Mouse (Mus musculus): ENCODE measurements at regions not wholly inside any gene's neighbourhood (a gene's known extent, or its start where the extent isn't known, plus 50 kb on each side); places are given as distances from the start of the nearest gene placed in this dataset.

- Histone ChIP-seq H3K9ac (no peak overlapping the region), H3K9me3 (replicated peaks) (no peaks in the 10 kb centered on the region), H3K27me3 (replicated peaks) (no peaks in the 10 kb centered on the region), H3K4me3 (no peak overlapping the region), H3K36me3 (no peaks in the 10 kb centered on the region), H3K4me2 (no peak overlapping the region), H3K4me1 (no peaks in the 10 kb centered on the region), H3K27ac (no peak overlapping the region)
- 66% methylated on average over 5 of the region's 5 CpGs for WGBS (ENCODE audit: insufficient replicate concordance)
- ATAC-seq, result no peak
Measured at GRCm38 (mm10) chr12:27848141-27848540, 505.8 kb upstream of the Sox11 start.

- H3K4me1 ChIP-seq, result no peaks in the 10 kb centered on the region
- WGBS (ENCODE audit: insufficient replicate concordance), result 52% methylated on average over 10 of the region's 10 CpGs
- ATAC-seq, result no peak
- H3K36me3 ChIP-seq, result no peaks in the 10 kb centered on the region
- H3K4me3 ChIP-seq, result no peak overlapping the region
- H3K27ac ChIP-seq, result no peak overlapping the region
- no peaks in the 10 kb centered on the region for H3K9me3 ChIP-seq (replicated peaks)
- H3K9ac ChIP-seq, result no peak overlapping the region
- no peaks in the 10 kb centered on the region for H3K27me3 ChIP-seq (replicated peaks)
- H3K4me2 ChIP-seq, result no peak overlapping the region
Measured at GRCm38 (mm10) chr12:27847397-27847796, 505.0 kb upstream of the Sox11 start.

- H3K27me3 ChIP-seq (replicated peaks), result no peaks in the 10 kb centered on the region
- H3K9me3 ChIP-seq (replicated peaks), result no peaks in the 10 kb centered on the region
- ATAC-seq, result no peak
- H3K27ac ChIP-seq, result no peak overlapping the region
- no peak overlapping the region for H3K9ac ChIP-seq
- H3K4me1 ChIP-seq, result no peaks in the 10 kb centered on the region
- no peak overlapping the region for H3K4me3 ChIP-seq
- no peaks in the 10 kb centered on the region for H3K36me3 ChIP-seq
- H3K4me2 ChIP-seq, result no peak overlapping the region
Measured at GRCm38 (mm10) chr12:27844958-27845357, 502.6 kb upstream of the Sox11 start.

- Histone ChIP-seq H3K36me3 (no peaks in the 10 kb centered on the region), H3K27me3 (replicated peaks) (no peaks in the 10 kb centered on the region), H3K4me2 (no peak overlapping the region), H3K4me3 (no peak overlapping the region), H3K27ac (no peak overlapping the region), H3K9ac (no peak overlapping the region), H3K4me1 (no peaks in the 10 kb centered on the region), H3K9me3 (replicated peaks) (no peaks in the 10 kb centered on the region)
- ATAC-seq, result no peak
Measured at GRCm38 (mm10) chr12:27838955-27839354, 496.6 kb upstream of the Sox11 start.

GRCm38 (mm10) chr12:27838384-27838783, 496.0 kb upstream of the Sox11 start:
- no peak overlapping the region for H3K27ac ChIP-seq
- no peak overlapping the region for H3K4me2 ChIP-seq
- WGBS (ENCODE audit: insufficient replicate concordance), result 59% methylated on average over 6 of the region's 6 CpGs
- H3K27me3 ChIP-seq (replicated peaks), result no peaks in the 10 kb centered on the region
- no peak overlapping the region for H3K4me3 ChIP-seq
- ATAC-seq, result no peak
- H3K9ac ChIP-seq, result no peak overlapping the region
- H3K4me1 ChIP-seq, result no peaks in the 10 kb centered on the region
- H3K36me3 ChIP-seq, result no peaks in the 10 kb centered on the region
- no peaks in the 10 kb centered on the region for H3K9me3 ChIP-seq (replicated peaks)

- 65% methylated on average over 5 of the region's 5 CpGs for WGBS (ENCODE audit: insufficient replicate concordance)
- H3K4me2 ChIP-seq, result no peak overlapping the region
- no peak overlapping the region for H3K9ac ChIP-seq
- no peaks in the 10 kb centered on the region for H3K27me3 ChIP-seq (replicated peaks)
- no peaks in the 10 kb centered on the region for H3K4me1 ChIP-seq
- ATAC-seq, result no peak
- no peak overlapping the region for H3K27ac ChIP-seq
- H3K4me3 ChIP-seq, result no peak overlapping the region
- no peaks in the 10 kb centered on the region for H3K36me3 ChIP-seq
- H3K9me3 ChIP-seq (replicated peaks), result no peaks in the 10 kb centered on the region
Measured at GRCm38 (mm10) chr12:27826208-27826607, 483.8 kb upstream of the Sox11 start.

GRCm38 (mm10) chr12:27823392-27823791, 481.0 kb upstream of the Sox11 start:
- H3K27ac ChIP-seq, result no peak overlapping the region
- no peaks in the 10 kb centered on the region for H3K36me3 ChIP-seq
- H3K4me3 ChIP-seq, result no peak overlapping the region
- no peak overlapping the region for H3K9ac ChIP-seq
- ATAC-seq, result no peak
- H3K4me2 ChIP-seq, result no peak overlapping the region
- H3K4me1 ChIP-seq, result no peaks in the 10 kb centered on the region
- no peaks in the 10 kb centered on the region for H3K27me3 ChIP-seq (replicated peaks)
- no peaks in the 10 kb centered on the region for H3K9me3 ChIP-seq (replicated peaks)
- 16% methylated on average over 6 of the region's 6 CpGs for WGBS (ENCODE audit: insufficient replicate concordance)

GRCm38 (mm10) chr12:27796642-27797041, 454.3 kb upstream of the Sox11 start:
- no peak overlapping the region for H3K4me3 ChIP-seq
- H3K36me3 ChIP-seq, result no peaks in the 10 kb centered on the region
- no peaks in the 10 kb centered on the region for H3K9me3 ChIP-seq (replicated peaks)
- ATAC-seq, result no peak
- no peak overlapping the region for H3K9ac ChIP-seq
- H3K4me1 ChIP-seq, result no peaks in the 10 kb centered on the region
- 63% methylated on average over 4 of the region's 4 CpGs for WGBS (ENCODE audit: insufficient replicate concordance)
- no peak overlapping the region for H3K4me2 ChIP-seq
- H3K27ac ChIP-seq, result no peak overlapping the region
- H3K27me3 ChIP-seq (replicated peaks), result no peaks in the 10 kb centered on the region

GRCm38 (mm10) chr12:27786716-27787291, 444.4 kb upstream of the Sox11 start:
- Histone ChIP-seq H3K27ac (no peak overlapping the region), H3K27me3 (replicated peaks) (no peaks in the 10 kb centered on the region), H3K9me3 (replicated peaks) (no peaks in the 10 kb centered on the region), H3K4me2 (no peak overlapping the region), H3K9ac (no peak overlapping the region), H3K36me3 (no peaks in the 10 kb centered on the region), H3K4me1 (no peaks in the 10 kb centered on the region), H3K4me3 (no peak overlapping the region)
- no peak for ATAC-seq
- 22% methylated on average over 3 of the region's 3 CpGs for WGBS (ENCODE audit: insufficient replicate concordance)

- Histone ChIP-seq H3K4me2 (no peak overlapping the region), H3K4me1 (no peaks in the 10 kb centered on the region), H3K27me3 (replicated peaks) (no peaks in the 10 kb centered on the region), H3K4me3 (no peak overlapping the region), H3K9me3 (replicated peaks) (no peaks in the 10 kb centered on the region), H3K9ac (no peak overlapping the region), H3K27ac (no peak overlapping the region), H3K36me3 (no peaks in the 10 kb centered on the region)
- no peak for ATAC-seq
- WGBS (ENCODE audit: insufficient replicate concordance), result 60% methylated on average over 1 of the region's 1 CpGs
Measured at GRCm38 (mm10) chr12:27780801-27781200, 438.4 kb upstream of the Sox11 start.

GRCm38 (mm10) chr12:27765948-27766347, 423.6 kb upstream of the Sox11 start:
- no peaks in the 10 kb centered on the region for H3K27me3 ChIP-seq (replicated peaks)
- H3K9me3 ChIP-seq (replicated peaks), result no peaks in the 10 kb centered on the region
- H3K9ac ChIP-seq, result no peak overlapping the region
- H3K4me1 ChIP-seq, result no peaks in the 10 kb centered on the region
- no peaks in the 10 kb centered on the region for H3K36me3 ChIP-seq
- H3K4me3 ChIP-seq, result no peak overlapping the region
- no peak overlapping the region for H3K4me2 ChIP-seq
- no peak for ATAC-seq
- 50% methylated on average over 1 of the region's 1 CpGs for WGBS (ENCODE audit: insufficient replicate concordance)
- H3K27ac ChIP-seq, result no peak overlapping the region

GRCm38 (mm10) chr12:27759016-27759415, 416.6 kb upstream of the Sox11 start:
- ATAC-seq, result no peak
- H3K9ac ChIP-seq, result no peak overlapping the region
- H3K27ac ChIP-seq, result no peak overlapping the region
- no peak overlapping the region for H3K4me3 ChIP-seq
- H3K4me1 ChIP-seq, result no peaks in the 10 kb centered on the region
- H3K36me3 ChIP-seq, result no peaks in the 10 kb centered on the region
- no peak overlapping the region for H3K4me2 ChIP-seq
- no peaks in the 10 kb centered on the region for H3K27me3 ChIP-seq (replicated peaks)
- no peaks in the 10 kb centered on the region for H3K9me3 ChIP-seq (replicated peaks)

- ATAC-seq, result no peak
- no peaks in the 10 kb centered on the region for H3K9me3 ChIP-seq (replicated peaks)
- H3K4me1 ChIP-seq, result no peaks in the 10 kb centered on the region
- H3K4me2 ChIP-seq, result no peak overlapping the region
- H3K9ac ChIP-seq, result no peak overlapping the region
- H3K27me3 ChIP-seq (replicated peaks), result no peaks in the 10 kb centered on the region
- H3K4me3 ChIP-seq, result no peak overlapping the region
- H3K27ac ChIP-seq, result no peak overlapping the region
- H3K36me3 ChIP-seq, result no peaks in the 10 kb centered on the region
Measured at GRCm38 (mm10) chr12:27757641-27758040, 415.3 kb upstream of the Sox11 start.
